In the genomic region with DNA sequence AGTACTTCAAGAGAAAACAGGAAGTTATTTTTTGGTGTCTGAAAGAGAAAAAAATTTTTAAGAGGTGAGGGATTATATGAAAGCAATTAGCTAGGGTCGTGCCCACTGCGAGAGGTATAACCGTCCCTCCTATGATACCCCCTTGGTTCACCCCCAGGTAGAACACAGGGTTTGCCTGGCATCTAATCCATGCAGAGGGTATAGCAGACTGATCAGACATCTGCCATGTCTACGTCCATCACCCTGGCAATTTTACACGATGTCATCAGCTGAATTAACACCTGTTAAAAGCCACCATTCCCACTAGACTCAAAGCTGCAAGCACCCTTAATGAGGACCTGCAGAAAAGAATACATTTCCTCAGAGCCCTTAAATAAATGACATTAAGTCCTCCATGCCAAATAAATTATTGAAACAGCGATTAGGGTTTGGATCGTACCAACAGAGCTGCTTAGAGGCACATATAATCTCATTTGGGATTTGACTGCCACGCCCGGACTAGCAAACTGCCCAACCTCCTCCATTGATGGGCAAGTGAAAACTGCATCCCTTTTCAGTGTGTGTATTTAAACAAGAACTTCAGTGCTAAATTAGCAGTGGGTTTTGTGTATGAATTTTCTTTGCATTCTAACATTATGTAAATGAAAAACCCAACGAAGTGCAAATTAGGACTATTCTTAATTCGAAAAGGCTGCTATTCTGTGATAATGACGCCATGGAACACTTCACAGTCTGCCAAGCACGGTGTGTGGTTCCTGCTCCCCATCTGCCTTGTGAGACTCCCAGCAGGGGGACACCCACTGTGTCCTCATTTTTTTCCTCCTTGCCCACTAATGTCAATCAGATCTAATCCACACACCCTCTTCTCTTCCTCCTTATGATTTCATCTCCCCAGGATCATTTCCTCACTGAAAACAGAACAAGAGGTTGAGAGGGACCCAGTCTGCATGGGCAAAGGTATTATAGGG, we compare ENCODE assay signal across 13 mouse cellular contexts. TPM values are rescaled to one million over a fixed set of nuclear protein-coding genes. Genes with fewer than 3 reads are reported as not detected.
DNase-seq lines count a peak whose midpoint lies in the region; ATAC-seq lines count a peak whose summit lies in the region.
"Had no signal": no experiment of that assay in that cellular context is flagged by ENCODE, and none has a peak within 500 bp of the region (broad histone marks: within the 10 kb centered on the region; RNA-seq: fewer than 3 reads in every experiment).

No protein-coding gene starts in this region.

- H3K27me3 ChIP-seq in forebrain, embryonic 14.5 days (replicated peaks; ENCODE audit: control insufficient read depth, insufficient read depth, low read length): no peaks in the 10 kb centered on the region
- H3K27me3 ChIP-seq: embryonic facial prominence, embryonic 15.5 days had no signal

- H3K9me3 ChIP-seq in forebrain, embryonic 14.5 days (replicated peaks; ENCODE audit: control insufficient read depth, low read length): no peaks in the 10 kb centered on the region
- H3K9me3 ChIP-seq: embryonic facial prominence, embryonic 15.5 days; heart, embryonic 15.5 days; limb, embryonic 13.5 days had no signal

- H3K4me1 ChIP-seq in forebrain, embryonic 14.5 days (ENCODE audit: control insufficient read depth, insufficient read depth, low read length): peaks cover 8% of the 10 kb centered on the region
- H3K4me1 ChIP-seq: embryonic facial prominence, embryonic 15.5 days; heart, embryonic 15.5 days; limb, embryonic 13.5 days had no signal

- H3K36me3 ChIP-seq in forebrain, embryonic 14.5 days (ENCODE audit: control insufficient read depth, insufficient read depth, low read length): no peaks in the 10 kb centered on the region
- H3K36me3 ChIP-seq: embryonic facial prominence, embryonic 15.5 days; heart, embryonic 15.5 days; limb, embryonic 13.5 days had no signal

- H3K4me2 ChIP-seq in forebrain, embryonic 14.5 days (ENCODE audit: low read length): no peak overlapping the region
- H3K4me2 ChIP-seq: embryonic facial prominence, embryonic 15.5 days; heart, embryonic 15.5 days; limb, embryonic 13.5 days; lung, embryonic 14.5 days had no signal

- peak; percentile 84 for ATAC-seq in frontal cortex, adult (ENCODE audit: low TSS enrichment)
- ATAC-seq in forebrain, embryonic 14.5 days: peak; percentile 87

- H3K9ac ChIP-seq in forebrain, embryonic 14.5 days (ENCODE audit: low read length): no peak overlapping the region
- H3K9ac ChIP-seq: embryonic facial prominence, embryonic 15.5 days; heart, embryonic 15.5 days; limb, embryonic 13.5 days; lung, embryonic 14.5 days had no signal

- WGBS in forebrain, embryonic 14.5 days: 32% methylated on average over 13 of the region's 13 CpGs

- no peak overlapping the region for H3K27ac ChIP-seq in forebrain, embryonic 14.5 days (ENCODE audit: low read depth, low read length)
- H3K27ac ChIP-seq: embryonic facial prominence, embryonic 15.5 days; heart, embryonic 15.5 days; limb, embryonic 13.5 days had no signal

- no peak overlapping the region for H3K4me3 ChIP-seq in forebrain, embryonic 14.5 days (ENCODE audit: low read depth, low read length)
- H3K4me3 ChIP-seq: embryonic facial prominence, embryonic 15.5 days; heart, embryonic 15.5 days; limb, embryonic 13.5 days had no signal

- no peak for DNase-seq in frontal cortex, postnatal 25 days (ENCODE audit: low spot score in 2 of 2)
- DNase-seq in right cerebral cortex, adult 18-20 months: peak; percentile 73
- DNase-seq in right cerebral cortex, postnatal 25 days: no peak
- peak; percentile 84 for DNase-seq in forebrain, embryonic 14.5 days (ENCODE audit: low spot score)
- peak; percentile 81 for DNase-seq in telencephalon, adult 2 months (ENCODE audit: low read depth, low spot score)
- no peak for DNase-seq in heart, adult 8-10 months (ENCODE audit: low spot score)
- DNase-seq in thymus, postnatal 4 days: no peak
- DNase-seq: kidney, postnatal 25 days; lung, embryonic 14.5 days had no signal

RNA-seq across cellular contexts. Expression of gene Sorl1, which starts 7.0 kb away (rescaled TPM):
- polyA plus RNA-seq in forebrain, embryonic 14.5 days (2014; fragmentation: Nextera tagmentation; extraction: Ambion mirVana): 10.8 and 15.5 TPM in 2 replicates
- total RNA-seq in heart, adult 8-10 months (2022): 10 to 100 TPM; 15.1 to 20.9 (median 18.2) TPM

Comparison
In these comparisons a context has a peak if more than half of its experiments do, and no peak if none do; other contexts are left out.
1. DNase-seq: peak in right cerebral cortex, adult 18-20 months (single experiment), forebrain, embryonic 14.5 days (single experiment) and telencephalon, adult 2 months (single experiment); none in frontal cortex, postnatal 25 days (0 of 2), right cerebral cortex, postnatal 25 days (single experiment), heart, adult 8-10 months (single experiment) and thymus, postnatal 4 days (single experiment).